In the genomic region with DNA sequence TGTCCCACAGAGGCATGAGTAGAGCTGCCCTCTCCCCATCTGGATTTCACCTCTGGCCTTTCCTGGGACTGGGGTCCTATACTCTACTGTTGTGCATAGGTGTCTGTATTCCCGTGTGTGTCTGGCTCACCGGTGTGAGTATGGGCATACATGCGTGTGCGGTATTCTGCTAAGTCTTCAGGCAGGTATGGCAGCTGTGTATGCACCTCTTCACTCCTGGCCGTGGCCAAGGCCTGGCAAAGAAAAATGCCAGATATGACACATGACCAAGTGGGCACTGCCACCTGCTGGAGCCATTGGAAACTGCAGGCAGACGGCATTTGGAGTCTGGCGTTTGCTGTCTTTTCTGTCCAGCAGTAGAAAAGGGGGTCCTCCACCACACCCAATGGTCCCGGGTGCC, we compare ENCODE assay signal across 8 mouse cellular contexts. TPM values are rescaled to one million over a fixed set of nuclear protein-coding genes. Genes with fewer than 3 reads are reported as not detected.
DNase-seq lines count a peak whose midpoint lies in the region; ATAC-seq lines count a peak whose summit lies in the region.

No protein-coding gene starts in this region.

- intact Hi-C loops in gastrocnemius, postnatal 36 days (cut with DNase I) = loop anchor here (2.0 to 10.0 kb wide), 2 partner anchors 270 to 346 kb away; no protein-coding TSS in a partner anchor

- ATAC-seq in megakaryocyte, adult 5-6 weeks (ENCODE audit: poor library complexity, severe bottlenecking) = peak; percentile 73

- peak; percentile 35 to 44 for DNase-seq in CD8-positive naive resting alpha-beta T cell, adult 2 months (ENCODE audit: low read depth in 2 of 2, low spot score in 2 of 2)
- DNase-seq in adrenal gland, adult 18-20 months (ENCODE audit: low spot score in 2 of 2) = peak; percentile 76
- peak; percentile 80 for DNase-seq in embryo, embryonic 10 days (ENCODE audit: low spot score)
- DNase-seq in gastrocnemius, postnatal 36 days = peak; percentile 32 to 46
- peak; percentile 84 to 87 for DNase-seq in layer of hippocampus, postnatal 10 days (ENCODE audit: low spot score in 2 of 2)
- DNase-seq in right cerebral cortex, adult 2 months (ENCODE audit: low spot score in 2 of 2) = peak; percentile 86 to 89
- DNase-seq in urinary bladder, postnatal 4 days (ENCODE audit: low spot score in 2 of 2) = peak; percentile 37 to 75

RNA-seq across cellular contexts. Expression of a gene that starts 26.7 kb away (rescaled TPM):
- total RNA-seq in adrenal gland, adult 18-20 months (2021) = 10 to 100 TPM; 33.3 to 37.7 TPM
- total RNA-seq in gastrocnemius, postnatal 36 days (2021) = not detected
- 100 to 1,000 TPM; 168 to 176 TPM for total RNA-seq in layer of hippocampus, postnatal 10 days (2021)
- not detected in 2 replicates for total RNA-seq in megakaryocyte, adult 5-6 weeks (2015)
- total RNA-seq in megakaryocyte, adult 5-6 weeks (2017) = not detected in 2 replicates

RNA-seq across cellular contexts. Expression of a gene that starts 32.6 kb away (rescaled TPM):
- total RNA-seq in adrenal gland, adult 18-20 months (2021) = 10 to 100 TPM; 79.6 to 80.3 TPM
- 10 to 100 TPM; 24.4 to 27.2 TPM for total RNA-seq in gastrocnemius, postnatal 36 days (2021)
- total RNA-seq in layer of hippocampus, postnatal 10 days (2021) = 100 to 1,000 TPM; 149 to 169 TPM
- total RNA-seq in megakaryocyte, adult 5-6 weeks (2015) = 52.9 and 55.2 TPM in 2 replicates
- 32.1 and 56.3 TPM in 2 replicates for total RNA-seq in megakaryocyte, adult 5-6 weeks (2017)

Comparison
In these comparisons a context has a peak if more than half of its experiments do, and no peak if none do; other contexts are left out.
1. Peak in every context shown above with its lines: DNase-seq and ATAC-seq.
2. RNA of a gene that starts 26.7 kb away (total RNA-seq): 168 to 176 TPM in layer of hippocampus, postnatal 10 days and 33.3 to 37.7 TPM in adrenal gland, adult 18-20 months; not detected in gastrocnemius, postnatal 36 days and not detected in megakaryocyte, adult 5-6 weeks; every median in the first group is over 10 times any median in the second.